Mouse (Mus musculus): ENCODE measurements around the gene Eef1e1. TPM values are rescaled to one million over a fixed set of nuclear protein-coding genes. Genes with fewer than 3 reads are reported as not detected.
A peak's percentile ranks its signal among the peaks of the same experiment; 100 is the strongest.

Eef1e1 gene
- polyA plus RNA-seq, 1 experiment: 104 TPM

DNA sequence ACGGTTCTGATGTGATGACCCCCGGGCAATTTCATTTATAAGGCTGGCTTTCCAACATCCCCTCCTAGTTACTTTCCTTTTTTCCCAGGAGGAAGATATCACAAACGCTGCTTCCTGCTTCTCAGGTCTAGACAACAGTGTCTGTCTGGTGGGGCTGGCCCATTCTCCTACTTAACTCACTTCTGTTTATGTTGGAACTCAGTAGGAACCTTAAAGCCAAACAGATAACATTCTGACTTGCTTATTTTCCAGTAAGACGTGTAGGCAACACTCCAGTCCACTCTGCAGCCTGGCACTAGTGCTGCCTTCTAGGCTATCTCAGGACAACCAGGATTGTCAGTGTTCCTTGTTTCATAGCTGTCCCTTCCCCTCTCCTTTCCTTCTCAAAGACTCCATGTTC, 9.8 kb downstream of the Eef1e1 start:
- no peaks in the 10 kb centered on the region for H3K4me1 ChIP-seq (ENCODE audit: control insufficient read depth, insufficient read depth, low read length)
- H3K36me3 ChIP-seq (ENCODE audit: control insufficient read depth, insufficient read depth, low read length, poor library complexity, severe bottlenecking): peaks cover 91% of the 10 kb centered on the region
- H3K9ac ChIP-seq (ENCODE audit: low read depth, poor library complexity, severe bottlenecking): no peak overlapping the region
- H3K9me3 ChIP-seq (replicated peaks; ENCODE audit: control insufficient read depth, insufficient read depth, low read length, poor library complexity, severe bottlenecking): no peaks in the 10 kb centered on the region; the same call in 1 of the 2 replicates
- no peak overlapping the region for H3K4me3 ChIP-seq (ENCODE audit: low read depth, low read length)
- no peak overlapping the region for H3K27ac ChIP-seq (ENCODE audit: insufficient read depth, low read length)
- no peaks in the 10 kb centered on the region for H3K27me3 ChIP-seq (ENCODE audit: control insufficient read depth, insufficient read depth, low read length, poor library complexity, severe bottlenecking)
- TF ChIP-seq CTCF (IDR thresholded peaks at IDR 0.05; ENCODE audit: low read depth, low read length) (no peak), EP300 (IDR thresholded peaks at IDR 0.05; ENCODE audit: insufficient read depth, low read depth, low read length) (no peak), POLR2A (IDR thresholded peaks at IDR 0.05; ENCODE audit: insufficient read depth, low read length) (no peak)

DNA sequence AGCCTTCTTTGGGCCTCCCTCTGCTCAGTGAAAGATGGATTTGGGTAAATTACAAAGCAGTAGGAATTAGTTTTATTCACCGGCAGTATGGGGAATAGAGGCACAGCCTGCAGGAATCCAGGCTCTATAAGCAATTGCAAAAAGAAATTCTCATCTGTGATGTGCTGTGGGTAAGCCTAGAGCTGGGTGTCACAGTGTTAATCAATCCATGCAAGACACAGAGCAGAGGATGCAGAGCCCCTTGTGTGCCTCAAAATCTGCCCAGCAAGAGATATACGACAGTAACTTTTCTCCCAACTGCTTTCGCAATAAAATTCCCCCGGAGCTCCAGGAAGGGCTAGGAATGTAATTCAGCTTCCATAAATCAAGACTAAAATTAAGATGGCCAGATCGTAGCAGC, 17.4 kb downstream of the Eef1e1 start:
- Histone ChIP-seq H3K9me3 (replicated peaks; ENCODE audit: control insufficient read depth, insufficient read depth, low read length, poor library complexity, severe bottlenecking) (no peaks in the 10 kb centered on the region; the same call in 1 of the 2 replicates), H3K9ac (ENCODE audit: low read depth, poor library complexity, severe bottlenecking) (no peak overlapping the region), H3K27me3 (ENCODE audit: control insufficient read depth, insufficient read depth, low read length, poor library complexity, severe bottlenecking) (no peaks in the 10 kb centered on the region), H3K4me3 (ENCODE audit: low read depth, low read length) (no peak overlapping the region), H3K36me3 (ENCODE audit: control insufficient read depth, insufficient read depth, low read length, poor library complexity, severe bottlenecking) (peaks cover 43% of the 10 kb centered on the region), H3K4me1 (ENCODE audit: control insufficient read depth, insufficient read depth, low read length) (no peaks in the 10 kb centered on the region), H3K27ac (ENCODE audit: insufficient read depth, low read length) (no peak overlapping the region)
- TF ChIP-seq CTCF (IDR thresholded peaks at IDR 0.05; ENCODE audit: low read depth, low read length) (no peak), POLR2A (IDR thresholded peaks at IDR 0.05; ENCODE audit: insufficient read depth, low read length) (no peak), EP300 (IDR thresholded peaks at IDR 0.05; ENCODE audit: insufficient read depth, low read depth, low read length) (no peak)

DNA sequence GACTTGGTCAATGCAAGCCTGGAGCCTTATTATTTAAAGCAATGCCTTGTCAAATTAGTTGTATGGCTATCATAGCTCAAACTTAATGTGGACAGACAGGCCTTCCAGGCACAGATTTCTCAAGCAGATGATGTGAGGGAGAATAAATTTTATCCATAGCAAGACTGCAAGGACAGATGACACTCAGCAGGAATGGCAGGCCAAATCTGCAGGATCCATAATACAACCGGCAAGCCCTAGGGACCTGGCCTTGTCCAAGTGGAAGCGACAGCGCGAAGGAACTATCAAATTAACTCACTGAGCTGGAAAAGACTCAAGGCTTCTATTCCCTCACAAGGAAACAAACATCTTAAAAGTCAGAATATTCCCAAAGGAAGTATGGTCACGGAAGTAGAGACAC, 17.9 kb downstream of the Eef1e1 start:
- H3K9ac ChIP-seq (ENCODE audit: low read depth, poor library complexity, severe bottlenecking): no peak overlapping the region
- H3K27ac ChIP-seq (ENCODE audit: insufficient read depth, low read length): no peak overlapping the region
- no peaks in the 10 kb centered on the region for H3K4me1 ChIP-seq (ENCODE audit: control insufficient read depth, insufficient read depth, low read length)
- H3K9me3 ChIP-seq (replicated peaks; ENCODE audit: control insufficient read depth, insufficient read depth, low read length, poor library complexity, severe bottlenecking): no peaks in the 10 kb centered on the region; the same call in 1 of the 2 replicates
- TF ChIP-seq POLR2A (IDR thresholded peaks at IDR 0.05; ENCODE audit: insufficient read depth, low read length) (no peak), EP300 (IDR thresholded peaks at IDR 0.05; ENCODE audit: insufficient read depth, low read depth, low read length) (no peak), CTCF (IDR thresholded peaks at IDR 0.05; ENCODE audit: low read depth, low read length) (no peak)
- H3K27me3 ChIP-seq (ENCODE audit: control insufficient read depth, insufficient read depth, low read length, poor library complexity, severe bottlenecking): no peaks in the 10 kb centered on the region
- H3K4me3 ChIP-seq (ENCODE audit: low read depth, low read length): no peak overlapping the region
- H3K36me3 ChIP-seq (ENCODE audit: control insufficient read depth, insufficient read depth, low read length, poor library complexity, severe bottlenecking): peaks cover 39% of the 10 kb centered on the region

DNA sequence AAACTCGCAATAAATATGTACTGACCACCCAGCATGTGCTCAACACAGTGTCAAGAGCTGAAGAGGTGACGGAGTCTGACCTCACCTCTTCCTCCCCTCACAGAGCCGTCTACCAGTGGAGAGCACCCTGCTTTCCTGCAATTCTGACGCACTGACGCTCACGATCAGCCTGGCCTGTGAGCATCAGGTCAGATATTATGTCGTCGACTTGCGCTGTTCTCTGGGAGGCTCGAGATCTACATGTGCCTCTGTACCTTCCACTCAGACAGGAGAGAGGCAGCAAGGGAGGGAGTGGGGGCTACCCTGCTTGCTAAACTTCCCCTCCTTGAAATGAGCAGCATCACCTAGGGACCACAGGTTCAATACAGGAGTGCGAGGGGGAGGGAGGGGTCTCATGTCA, 20.2 kb downstream of the Eef1e1 start:
- Histone ChIP-seq H3K9ac (ENCODE audit: low read depth, poor library complexity, severe bottlenecking) (no peak overlapping the region), H3K36me3 (ENCODE audit: control insufficient read depth, insufficient read depth, low read length, poor library complexity, severe bottlenecking) (peaks cover 16% of the 10 kb centered on the region), H3K27ac (ENCODE audit: insufficient read depth, low read length) (no peak overlapping the region), H3K9me3 (replicated peaks; ENCODE audit: control insufficient read depth, insufficient read depth, low read length, poor library complexity, severe bottlenecking) (no peaks in the 10 kb centered on the region), H3K4me1 (ENCODE audit: control insufficient read depth, insufficient read depth, low read length) (no peaks in the 10 kb centered on the region), H3K4me3 (ENCODE audit: low read depth, low read length) (no peak overlapping the region), H3K27me3 (ENCODE audit: control insufficient read depth, insufficient read depth, low read length, poor library complexity, severe bottlenecking) (no peaks in the 10 kb centered on the region)
- TF ChIP-seq EP300 (IDR thresholded peaks at IDR 0.05; ENCODE audit: insufficient read depth, low read depth, low read length) (no peak), CTCF (IDR thresholded peaks at IDR 0.05; ENCODE audit: low read depth, low read length) (no peak), POLR2A (IDR thresholded peaks at IDR 0.05; ENCODE audit: insufficient read depth, low read length) (no peak)

DNA sequence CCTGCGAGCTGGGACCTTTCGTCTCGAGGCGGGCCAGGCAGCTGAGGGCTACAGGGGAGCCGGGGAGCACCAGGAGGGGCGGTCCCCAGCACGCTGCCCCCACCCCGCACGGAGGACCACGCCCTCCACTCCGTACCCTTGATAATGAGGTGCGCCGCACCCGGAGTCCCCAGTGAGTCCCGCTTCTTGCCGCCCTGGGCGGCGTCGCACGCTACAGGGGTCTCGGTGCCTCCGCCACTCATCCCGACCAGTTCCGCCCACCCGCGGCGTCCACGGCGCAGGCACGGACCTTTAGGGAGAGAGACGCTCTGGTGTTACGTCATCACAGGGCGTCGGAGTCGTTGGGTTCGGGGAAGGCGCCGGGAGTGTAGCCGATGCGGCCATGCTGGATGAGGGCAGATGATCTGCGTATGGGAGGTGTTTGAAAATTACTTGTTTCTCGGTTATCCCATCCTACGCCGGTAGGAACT, 24.0 kb downstream of the Eef1e1 start, which contains the start of gene Bloc1s5:
Bloc1s5 (minus strand) TSS at position 310 of the 470 bp plus-strand sequence.
- no peak within 1 kb of the TSS for H3K27ac ChIP-seq (ENCODE audit: insufficient read depth, low read length)
- no peaks in the 10 kb centered on the region; the same call in 1 of the 2 replicates for H3K27me3 ChIP-seq (ENCODE audit: control insufficient read depth, insufficient read depth, low read length, poor library complexity, severe bottlenecking)
- H3K4me3 ChIP-seq (ENCODE audit: low read depth, low read length): peak within 1 kb of the TSS; percentile 94
- TF ChIP-seq POLR2A (IDR thresholded peaks at IDR 0.05; ENCODE audit: insufficient read depth, low read length): peak; percentile 17
- no peak for TF ChIP-seq CTCF (IDR thresholded peaks at IDR 0.05; ENCODE audit: low read depth, low read length)
- TF ChIP-seq EP300 (IDR thresholded peaks at IDR 0.05; ENCODE audit: insufficient read depth, low read depth, low read length): peak; percentile 35; the same call in 1 of the 2 replicates
- no peaks in the 10 kb centered on the region for H3K9me3 ChIP-seq (replicated peaks; ENCODE audit: control insufficient read depth, insufficient read depth, low read length, poor library complexity, severe bottlenecking)
- H3K4me1 ChIP-seq (ENCODE audit: control insufficient read depth, insufficient read depth, low read length): no peaks in the 10 kb centered on the region
- H3K36me3 ChIP-seq (ENCODE audit: control insufficient read depth, insufficient read depth, low read length, poor library complexity, severe bottlenecking): no peaks in the 10 kb centered on the region
- peak within 1 kb of the TSS; percentile 65 for H3K9ac ChIP-seq (ENCODE audit: low read depth, poor library complexity, severe bottlenecking)

DNA sequence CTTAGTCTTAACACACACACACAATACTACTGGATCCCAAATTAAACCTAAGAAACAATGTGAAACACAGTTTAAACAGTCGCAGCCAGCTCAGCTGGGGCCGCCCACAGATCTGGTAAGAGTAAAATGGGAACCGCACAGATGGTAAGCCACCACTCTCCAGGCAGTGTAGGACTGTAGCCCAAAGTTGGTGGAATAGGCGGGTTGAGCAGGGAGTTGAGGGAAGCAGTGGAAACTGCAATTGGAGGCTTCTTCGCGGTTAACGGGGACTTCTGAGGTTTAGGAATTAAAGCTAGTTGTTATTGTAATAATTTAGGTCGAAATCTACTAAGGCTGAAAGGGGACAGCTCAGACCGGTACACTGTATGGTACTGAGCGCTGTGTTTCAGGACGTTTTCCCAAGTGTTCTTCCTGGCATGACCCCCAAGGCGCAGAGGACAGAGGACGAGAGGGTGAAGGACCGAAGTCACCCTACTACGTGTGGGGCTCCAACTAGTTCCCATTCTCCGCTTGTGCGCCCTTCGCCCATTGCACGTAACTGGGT, 24.5 kb downstream of the Eef1e1 start:
- Histone ChIP-seq H3K9me3 (replicated peaks; ENCODE audit: control insufficient read depth, insufficient read depth, low read length, poor library complexity, severe bottlenecking) (no peaks in the 10 kb centered on the region), H3K36me3 (ENCODE audit: control insufficient read depth, insufficient read depth, low read length, poor library complexity, severe bottlenecking) (no peaks in the 10 kb centered on the region), H3K4me3 (ENCODE audit: low read depth, low read length) (peak overlapping the region; percentile 94), H3K27ac (ENCODE audit: insufficient read depth, low read length) (no peak overlapping the region), H3K9ac (ENCODE audit: low read depth, poor library complexity, severe bottlenecking) (peak overlapping the region; percentile 65), H3K4me1 (ENCODE audit: control insufficient read depth, insufficient read depth, low read length) (no peaks in the 10 kb centered on the region), H3K27me3 (ENCODE audit: control insufficient read depth, insufficient read depth, low read length, poor library complexity, severe bottlenecking) (no peaks in the 10 kb centered on the region; the same call in 1 of the 2 replicates)
- TF ChIP-seq POLR2A (IDR thresholded peaks at IDR 0.05; ENCODE audit: insufficient read depth, low read length) (no peak), CTCF (IDR thresholded peaks at IDR 0.05; ENCODE audit: low read depth, low read length) (no peak), EP300 (IDR thresholded peaks at IDR 0.05; ENCODE audit: insufficient read depth, low read depth, low read length) (no peak)
